Mouse (Mus musculus) naive thymus-derived CD4-positive, alpha-beta T cell, adult 2 months (primary cell): ENCODE measurements at regions not wholly inside any gene's neighbourhood (a gene's known extent, or its start where the extent isn't known, plus 50 kb on each side); places are given as distances from the start of the nearest gene placed in this dataset.

Experiments used
- DNase-seq: peaks from one replicate; pipeline ENCODE4 v3.0.0-alpha.2; 2011; ENCODE audit warnings: low read depth

DNA sequence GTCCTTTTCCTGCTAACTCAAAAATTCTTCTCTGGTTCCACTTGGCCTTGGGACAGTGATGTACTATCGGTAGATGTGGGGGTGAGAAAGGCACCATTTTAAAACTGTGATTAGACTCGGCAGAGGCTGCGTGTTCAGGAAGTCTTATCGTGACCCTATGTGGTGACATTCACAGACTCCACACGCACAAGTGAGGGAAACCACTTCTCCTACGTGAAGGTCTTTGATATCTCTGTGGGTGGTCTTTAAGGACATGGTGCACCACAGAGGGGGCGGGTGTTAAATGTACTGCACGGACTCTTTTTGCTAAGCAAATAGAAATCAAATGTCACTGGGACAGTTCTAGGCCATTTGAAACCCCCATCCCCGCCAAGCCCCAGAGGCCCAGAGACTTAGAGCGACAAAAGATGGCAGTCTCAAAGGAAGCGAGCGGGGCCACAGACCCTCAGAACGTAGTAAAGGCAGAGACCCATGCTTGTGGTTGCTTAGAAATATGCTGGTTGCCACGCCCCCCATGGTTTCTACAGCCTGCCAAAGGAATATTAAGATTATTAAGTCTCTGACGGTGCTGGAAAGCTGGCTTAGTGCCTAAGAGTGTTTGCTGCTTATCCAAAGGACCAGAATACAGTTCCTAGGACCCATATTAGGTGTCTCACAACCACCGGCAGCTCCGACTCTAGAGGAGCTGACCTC, 73.6 kb upstream of the Slc45a1 start:
- DNase-seq, result no peak

DNA sequence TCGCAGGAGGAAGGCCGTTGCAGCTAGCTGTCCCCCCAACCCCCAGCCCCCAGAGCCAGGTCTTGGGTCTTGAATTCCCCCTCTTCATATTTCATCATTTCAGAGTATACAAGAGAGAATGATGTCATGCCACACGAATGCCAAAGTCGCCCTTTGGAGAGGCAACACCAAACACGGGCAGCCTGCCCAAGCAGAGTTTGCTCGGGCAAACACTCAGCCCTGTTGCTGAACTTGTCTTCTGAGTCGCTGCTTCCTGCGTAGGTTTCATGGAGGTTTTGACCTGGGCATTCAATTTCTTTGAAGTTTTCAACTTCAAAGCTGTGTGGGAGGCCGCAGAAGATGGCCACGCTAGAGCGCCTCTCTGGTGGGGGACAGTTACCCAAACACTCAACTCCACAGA, 72.8 kb upstream of the Slc45a1 start:
- no peak for DNase-seq

DNA sequence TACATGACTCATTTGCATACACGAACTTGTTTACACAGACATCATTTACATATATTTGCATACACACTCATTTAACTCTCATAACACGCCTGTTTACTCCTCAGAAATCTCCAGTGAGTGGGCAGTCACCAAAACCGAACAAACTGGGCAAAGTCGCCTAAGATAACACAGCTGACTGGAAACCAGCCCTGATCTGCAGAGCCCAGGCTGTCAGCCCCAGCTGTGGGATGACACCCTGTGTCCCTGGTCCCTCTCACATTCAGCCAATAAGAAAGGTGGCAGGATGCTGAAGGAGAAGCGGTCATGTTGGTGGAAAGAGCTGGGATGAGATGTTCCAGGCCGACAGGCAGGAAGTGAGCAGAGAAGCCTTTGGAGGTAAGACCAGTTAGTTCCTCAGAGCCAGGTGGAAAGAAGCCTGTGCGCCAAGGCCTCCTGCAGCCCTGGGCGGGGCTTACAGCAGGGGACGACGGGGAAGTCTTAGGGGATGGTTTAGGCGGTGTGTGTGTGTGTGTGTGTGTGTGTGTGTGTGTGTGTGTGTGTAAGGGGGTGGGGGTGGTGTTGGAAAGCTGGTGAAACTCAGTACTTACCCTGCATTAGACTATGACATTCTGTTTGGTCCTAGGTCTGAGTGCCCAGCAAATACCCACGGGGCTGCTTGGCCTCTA, 69.8 kb upstream of the Slc45a1 start:
- DNase-seq, result no peak

DNA sequence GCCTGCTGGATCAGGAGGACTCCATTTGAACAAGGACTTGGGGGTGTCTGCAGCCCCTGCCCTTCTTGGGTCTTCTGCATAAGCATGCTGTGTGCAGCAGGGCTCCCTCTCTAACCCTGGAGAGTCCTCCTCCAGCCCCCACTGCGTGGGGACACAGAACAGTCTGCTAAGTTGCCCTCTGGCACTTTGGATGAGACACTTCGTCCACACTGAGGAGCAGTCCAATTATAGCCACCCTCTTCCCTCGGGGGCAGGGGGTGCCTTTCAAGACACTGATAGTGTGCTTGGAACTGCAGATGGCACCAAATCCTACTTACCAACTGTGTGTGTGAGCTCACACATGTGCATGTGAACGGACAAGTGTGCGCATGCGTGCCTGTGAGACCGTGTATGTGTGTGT, 65.9 kb upstream of the Slc45a1 start:
- DNase-seq, result no peak

DNA sequence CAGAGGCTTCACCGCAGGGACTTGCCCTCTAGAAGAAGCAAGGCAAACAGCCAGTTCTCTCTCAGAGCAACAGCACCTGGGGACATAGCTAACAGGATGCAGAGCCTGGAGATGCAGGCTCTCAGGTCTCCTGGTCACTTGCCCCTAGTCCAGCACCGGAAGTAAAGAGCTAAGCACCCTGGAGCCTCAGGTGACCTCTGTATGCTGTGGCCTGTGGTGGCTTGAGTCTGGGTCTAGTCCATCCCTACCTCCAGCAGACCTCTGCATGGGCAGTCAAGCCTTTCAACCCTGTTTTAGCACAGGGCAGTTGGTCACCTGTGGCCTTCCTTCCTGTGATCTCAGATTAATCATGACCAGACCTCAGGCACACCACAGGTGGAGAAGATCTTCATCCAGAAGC, 63.1 kb upstream of the Slc45a1 start:
- no peak for DNase-seq

DNA sequence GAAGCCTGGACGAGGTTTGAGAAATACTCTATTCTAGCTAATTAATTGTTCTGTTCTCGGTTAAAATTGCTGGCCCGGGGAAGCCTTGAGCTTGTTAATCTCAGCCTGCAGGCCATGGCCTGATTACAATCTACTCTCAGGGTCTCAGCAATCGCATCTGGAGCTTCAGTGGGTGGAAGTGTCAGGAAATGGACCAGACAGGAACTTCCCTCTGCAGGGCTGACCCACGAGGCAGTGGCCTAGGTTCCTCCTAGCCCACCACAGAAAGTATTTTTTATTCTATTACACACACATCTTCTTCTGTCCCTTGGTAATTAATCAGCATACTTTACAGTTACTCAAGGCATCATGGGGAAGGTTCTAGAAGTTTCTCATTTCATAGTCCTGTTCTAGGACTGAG, 61.3 kb upstream of the Slc45a1 start:
- DNase-seq, result no peak

DNA sequence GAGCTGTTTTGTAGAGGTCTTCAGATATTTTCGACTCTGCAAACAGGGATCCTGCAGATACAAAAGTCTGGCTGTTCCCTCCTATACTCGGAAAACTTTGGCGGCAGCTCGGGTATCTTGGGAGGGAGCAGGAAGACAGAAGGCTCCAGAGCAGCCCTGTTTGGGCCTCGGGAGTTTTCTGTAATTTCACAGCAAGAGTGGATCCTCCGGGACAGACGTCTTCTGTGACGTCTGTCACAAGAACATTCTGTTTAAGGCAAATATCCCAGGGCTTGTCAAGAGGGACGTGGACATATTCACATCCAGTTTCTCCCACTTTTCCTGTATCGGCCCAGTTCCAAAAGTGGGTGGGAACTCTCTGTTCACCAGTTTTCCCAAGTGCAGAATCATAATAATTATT, 60.9 kb upstream of the Slc45a1 start:
- DNase-seq, result no peak

DNA sequence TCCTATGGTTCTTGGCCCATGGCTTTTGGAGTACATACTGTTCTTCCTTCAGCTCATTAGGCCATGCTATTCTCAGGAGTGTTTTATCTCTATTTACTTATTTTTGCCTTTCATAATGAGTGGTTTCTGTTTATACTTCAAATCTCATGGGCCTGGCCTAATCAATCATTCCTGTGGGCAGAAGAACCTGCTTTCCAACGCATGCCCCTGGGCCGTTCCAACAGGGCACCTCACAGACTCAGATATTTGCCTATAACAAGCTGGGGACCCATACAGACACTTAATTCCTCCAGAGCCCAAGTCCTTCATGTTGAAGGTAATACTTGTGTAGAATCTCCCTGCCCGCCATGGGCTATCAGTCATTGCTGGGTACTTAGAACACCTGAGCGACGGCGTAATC, 59.7 kb upstream of the Slc45a1 start:
- no peak for DNase-seq

DNA sequence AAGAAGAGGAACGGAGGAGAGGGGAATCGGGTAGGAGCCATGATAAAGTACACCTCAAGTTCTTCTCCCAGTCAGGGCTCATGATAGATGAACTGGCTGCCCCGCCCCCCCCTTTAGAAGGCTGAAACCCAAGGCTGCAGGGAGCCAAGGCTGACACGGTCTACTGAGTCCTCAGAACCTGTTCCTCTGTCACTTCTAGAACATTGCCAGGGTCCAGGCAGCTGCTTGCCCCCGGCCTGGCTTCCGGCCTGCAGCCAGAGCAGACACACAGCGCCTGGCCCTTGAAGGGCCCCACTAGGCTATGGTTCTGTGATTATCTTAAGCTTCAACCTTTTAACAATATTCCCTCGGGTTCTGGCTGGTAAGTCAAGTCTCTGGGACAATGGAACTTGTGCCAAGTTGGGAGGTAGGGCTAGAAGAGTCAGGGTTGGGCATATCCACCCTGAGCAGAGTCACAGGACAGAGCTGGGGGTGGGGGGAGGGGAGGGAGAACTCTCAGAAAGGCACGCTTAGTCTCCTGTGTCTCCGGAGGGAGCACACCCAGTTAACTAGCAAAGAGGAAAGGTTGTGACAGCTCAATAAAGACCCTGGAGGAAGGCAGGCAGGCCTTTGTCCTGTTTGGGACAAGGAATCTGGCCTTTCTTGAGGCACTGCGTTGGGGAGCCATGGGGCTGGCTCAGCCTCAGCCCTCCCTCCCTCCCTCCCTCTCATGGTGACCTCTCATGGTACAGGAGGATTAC, 57.6 kb upstream of the Slc45a1 start:
- DNase-seq, result no peak

DNA sequence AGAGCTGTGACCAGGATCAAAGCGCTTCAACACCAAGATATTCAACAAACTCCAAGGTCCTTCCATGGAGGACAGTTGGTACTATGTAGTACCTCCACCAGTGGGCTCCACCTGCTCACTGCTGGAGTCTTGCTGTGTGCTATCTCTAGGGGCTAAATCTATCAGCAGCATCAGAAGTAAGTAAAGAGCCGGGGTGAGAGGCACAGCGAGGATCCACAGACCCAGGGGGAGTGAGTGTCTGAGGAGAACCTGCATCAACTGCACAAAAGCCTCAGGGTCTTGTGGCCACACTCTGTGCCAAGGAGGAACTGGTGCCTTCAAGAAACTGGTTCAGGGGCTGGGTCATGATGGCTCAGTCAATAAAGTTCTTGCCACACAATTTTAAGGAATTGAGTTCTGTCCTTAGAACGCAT, 56.6 kb upstream of the Slc45a1 start:
- no peak for DNase-seq

DNA sequence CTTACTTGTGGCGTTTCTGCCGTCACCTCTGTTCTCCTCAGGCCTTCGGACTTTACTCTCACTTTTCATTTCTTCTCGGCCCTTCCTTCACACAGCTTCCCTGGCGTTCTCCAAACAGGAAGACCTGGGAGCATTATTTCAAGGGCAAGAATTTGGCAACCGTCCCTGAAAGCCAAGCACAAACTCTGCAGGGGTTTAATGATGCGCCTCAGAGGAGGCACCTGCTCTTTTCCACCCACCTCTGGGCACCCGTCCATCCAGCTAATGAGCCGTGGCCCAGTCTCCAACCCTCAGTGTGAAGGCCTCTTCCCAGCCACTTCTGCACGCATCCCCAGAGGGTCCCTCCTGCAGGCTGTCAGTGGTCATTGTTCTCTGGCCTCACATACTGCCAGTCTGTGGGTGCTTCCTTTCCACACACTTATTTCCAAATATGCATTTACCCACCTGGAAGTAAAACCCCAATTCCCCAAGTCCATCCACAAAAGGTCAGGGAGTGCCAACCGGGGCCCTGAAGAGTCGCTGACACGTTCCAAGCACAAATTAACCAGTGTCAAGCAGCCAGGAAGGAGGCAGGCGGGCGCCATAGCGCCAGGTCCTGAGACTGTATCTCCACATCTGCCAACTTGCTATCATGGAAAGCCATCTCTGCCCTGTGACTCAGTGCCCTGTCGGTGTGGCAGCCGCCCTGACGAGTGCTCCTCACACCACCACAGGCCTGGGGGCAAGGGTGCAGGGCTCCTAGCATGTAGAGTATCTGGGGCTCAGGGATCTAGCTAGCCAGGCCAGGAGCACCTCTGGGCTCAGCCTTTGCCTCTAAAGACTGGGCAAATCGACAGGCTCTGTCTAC, 56.0 kb upstream of the Slc45a1 start:
- no peak for DNase-seq

DNA sequence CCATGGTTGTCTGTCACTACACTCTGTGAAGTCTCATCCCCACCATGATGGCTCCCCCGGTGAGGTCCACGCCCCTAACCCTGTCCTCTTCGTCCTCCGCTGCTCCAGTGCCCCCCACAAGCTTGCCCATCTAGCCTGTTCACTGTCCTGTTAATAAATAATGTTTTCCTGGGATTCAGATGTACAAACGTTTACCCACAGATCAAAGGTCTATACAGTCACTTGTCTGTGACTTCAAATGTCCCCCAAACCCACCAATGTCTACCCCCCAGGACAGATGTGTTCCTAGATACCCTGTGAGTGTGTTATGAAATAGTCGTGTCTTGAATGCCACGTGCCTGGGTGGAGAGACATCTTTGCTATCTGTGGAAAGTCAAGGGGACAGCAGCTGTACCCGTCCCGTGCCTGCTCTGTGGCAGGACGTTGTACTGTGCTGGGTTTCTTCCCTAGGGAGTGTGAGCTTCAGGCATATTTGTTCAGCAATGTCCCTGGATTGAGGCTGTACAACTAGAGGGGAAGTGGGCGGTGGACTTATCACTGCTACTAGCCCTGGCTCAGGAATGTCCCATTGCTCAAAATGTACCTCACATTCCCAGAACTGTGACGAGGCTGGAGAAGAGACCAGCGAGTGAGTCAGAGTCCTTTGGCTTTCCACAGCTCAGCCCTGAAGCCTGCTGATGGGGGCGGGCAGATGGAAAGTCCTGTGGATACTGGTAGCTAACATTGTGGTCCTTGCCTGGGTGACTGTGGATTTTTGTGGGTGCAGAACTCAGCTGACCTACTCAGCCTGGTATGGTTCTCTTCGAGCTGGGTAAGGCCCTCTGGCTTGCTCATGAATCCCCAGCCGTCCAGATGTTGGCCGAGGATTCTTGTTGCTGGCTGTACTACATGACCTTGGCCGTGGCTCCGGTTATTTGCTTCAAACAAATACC, 55.1 kb upstream of the Slc45a1 start:
- no peak for DNase-seq

DNA sequence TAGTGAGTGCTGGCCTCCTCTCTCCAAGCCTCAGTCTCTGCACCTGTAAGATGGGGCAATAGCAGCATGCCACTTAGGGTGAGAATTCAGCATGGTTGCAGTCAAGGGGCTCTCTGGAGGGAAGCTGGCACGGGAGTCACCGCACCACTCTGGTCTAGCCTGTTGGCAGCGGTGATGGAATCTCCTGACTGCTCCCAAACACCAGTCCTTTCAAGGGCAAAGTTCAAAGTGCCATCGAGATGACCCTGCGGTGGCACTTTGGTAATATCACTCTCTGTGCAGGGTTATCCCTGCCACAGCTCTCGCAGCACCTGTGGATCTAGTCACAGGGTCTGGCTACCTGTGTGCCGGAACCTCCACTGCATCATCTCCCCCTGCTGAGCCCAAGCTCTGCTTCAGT, 54.3 kb upstream of the Slc45a1 start:
- no peak for DNase-seq

DNA sequence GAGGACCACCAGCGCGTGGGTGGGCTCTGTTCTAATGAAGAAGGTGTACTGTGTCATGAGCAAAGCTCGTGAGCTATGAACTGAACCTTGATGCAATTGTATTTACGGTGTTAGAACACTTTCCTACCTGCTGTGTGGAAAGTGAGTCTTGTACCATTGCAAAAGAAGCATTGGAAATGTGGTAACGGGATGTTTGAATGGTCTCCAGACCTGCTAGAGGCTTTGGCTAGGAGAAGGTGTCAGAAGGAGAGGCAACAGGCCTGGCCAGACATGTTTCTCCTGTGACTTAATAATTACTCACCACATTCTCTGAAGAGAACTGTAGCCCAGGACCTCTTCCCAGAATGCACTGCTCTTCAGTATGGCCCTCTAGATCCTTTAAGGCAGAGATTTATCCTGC, 51.3 kb upstream of the Slc45a1 start:
- DNase-seq, result no peak
